Mouse (Mus musculus): ENCODE measurements at regions not wholly inside any gene's neighbourhood (a gene's known extent, or its start where the extent isn't known, plus 50 kb on each side); places are given as distances from the start of the nearest gene placed in this dataset.
"Not testable (repeated sequence)": the region's sequence is repeated elsewhere in the genome, so short reads cannot be mapped to it uniquely, and the experiment has no call there.

DNA sequence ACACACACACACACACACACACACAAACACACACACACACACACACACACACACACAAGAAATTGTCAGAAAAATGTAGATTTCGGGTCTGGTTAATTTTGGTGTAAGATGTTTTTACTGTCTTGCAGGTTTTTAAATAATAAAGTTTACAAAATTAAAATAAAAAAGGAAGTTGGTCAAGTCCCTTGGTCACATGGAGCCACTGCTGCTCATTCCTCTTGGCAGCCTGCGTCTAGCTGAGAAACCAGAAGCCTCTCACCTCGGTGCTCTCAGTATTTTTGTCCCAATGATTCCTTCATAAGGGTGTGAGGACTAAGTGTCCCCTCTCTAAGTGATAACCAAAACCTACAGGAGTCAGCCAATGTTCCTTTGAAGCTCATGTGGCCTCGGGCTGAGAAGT is 76.8 kb upstream of the Smg1 start:
- no peak for DNase-seq (ENCODE audit: low spot score)

- DNase-seq (ENCODE audit: low spot score): no peak
Observed at GRCm38 (mm10) chr7:118318432-118319135, 75.1 kb upstream of the Smg1 start.

DNA sequence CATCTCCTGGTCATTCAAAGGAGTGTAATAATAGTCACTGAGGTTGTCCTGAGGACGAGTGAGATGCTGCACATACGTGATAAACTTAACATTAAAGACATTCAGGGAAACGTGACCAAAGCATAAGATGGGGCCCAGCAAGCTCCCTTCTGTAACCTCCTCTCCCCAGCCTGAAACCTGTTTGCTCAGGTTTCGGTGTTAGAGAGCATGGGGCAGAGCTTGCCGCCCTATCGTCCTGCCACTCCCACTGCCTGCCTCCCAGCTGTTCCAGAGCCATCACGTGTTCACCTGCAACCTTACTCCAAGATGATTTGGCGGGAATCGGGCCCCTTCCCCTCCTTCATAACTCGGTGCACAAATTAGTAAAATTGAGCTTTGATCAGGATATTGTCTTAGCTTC is 71.4 kb upstream of the Smg1 start:
- not testable (repeated sequence) for DNase-seq (ENCODE audit: low spot score)

GRCm38 (mm10) chr7:118314228-118314658 is 70.8 kb upstream of the Smg1 start:
- DNase-seq (ENCODE audit: low spot score): no peak

GRCm38 (mm10) chr7:118313818-118314217 is 70.3 kb upstream of the Smg1 start:
- DNase-seq (ENCODE audit: low spot score): no peak

GRCm38 (mm10) chr7:118309733-118310132 is 66.3 kb upstream of the Smg1 start:
- no peak for DNase-seq (ENCODE audit: low spot score)

DNA sequence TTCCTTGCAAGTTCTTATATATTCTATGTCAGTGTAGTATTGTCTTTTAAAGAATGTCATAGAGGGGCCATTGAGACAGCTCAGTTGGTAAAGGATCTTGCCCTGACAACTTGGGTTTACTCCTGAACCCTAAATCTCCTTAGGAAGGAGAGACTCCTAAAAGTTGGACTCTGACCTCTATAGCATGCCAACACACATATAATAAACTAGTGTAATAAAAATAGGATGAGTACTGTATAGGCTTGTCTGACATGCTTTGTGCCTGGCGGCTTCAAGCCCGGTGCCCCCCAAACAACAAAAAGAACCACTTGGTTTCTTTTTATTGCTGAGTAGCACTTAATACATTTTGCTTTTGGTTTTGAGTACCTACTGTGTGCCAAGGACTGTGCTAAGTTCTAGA is 65.4 kb upstream of the Smg1 start:
- DNase-seq (ENCODE audit: low spot score): no peak

DNA sequence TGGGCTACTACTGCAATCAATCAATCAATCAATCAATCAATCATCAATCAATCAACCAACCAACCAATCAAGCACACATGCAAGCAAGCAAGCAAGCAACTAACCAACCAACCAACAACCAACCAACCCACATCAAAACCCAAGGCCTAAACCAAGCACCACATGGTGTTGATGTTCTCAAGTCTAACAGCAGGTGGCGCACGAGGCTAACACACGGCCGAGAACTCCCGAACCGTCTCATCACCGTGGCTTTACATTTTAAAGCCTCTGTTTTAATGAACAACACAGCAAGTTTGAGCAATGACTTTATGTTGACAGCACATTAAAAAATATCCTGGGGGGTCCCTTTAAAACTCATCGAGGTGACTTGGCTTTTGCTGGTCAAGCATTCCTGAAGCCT is 61.3 kb upstream of the Smg1 start:
- peak; percentile 94 for DNase-seq (ENCODE audit: low spot score)

- DNase-seq (ENCODE audit: low spot score): no peak
Observed at GRCm38 (mm10) chr7:118304338-118304737, 60.9 kb upstream of the Smg1 start.

DNA sequence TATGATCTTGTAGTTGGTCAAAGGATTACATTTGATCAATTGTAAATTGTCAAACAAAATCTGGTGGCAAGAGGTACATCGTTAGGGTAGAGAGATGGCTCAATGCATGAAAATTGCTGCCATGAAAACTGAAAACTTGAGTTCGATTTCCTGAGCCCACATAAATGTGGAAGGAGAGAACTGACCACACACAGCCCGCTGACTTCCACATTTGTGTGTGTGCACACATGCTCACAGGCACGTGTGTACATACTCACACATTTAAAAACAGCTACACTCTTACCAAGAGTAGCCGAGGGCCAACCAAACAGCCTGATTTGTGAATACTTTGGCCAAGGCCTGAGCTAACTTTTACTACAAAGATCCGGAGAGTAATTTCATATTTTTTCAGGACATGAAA is 60.5 kb upstream of the Smg1 start:
- no peak for DNase-seq (ENCODE audit: low spot score)

- peak; percentile 58 for DNase-seq (ENCODE audit: low spot score)
Observed at GRCm38 (mm10) chr7:118300678-118301342, 57.3 kb upstream of the Smg1 start.

DNA sequence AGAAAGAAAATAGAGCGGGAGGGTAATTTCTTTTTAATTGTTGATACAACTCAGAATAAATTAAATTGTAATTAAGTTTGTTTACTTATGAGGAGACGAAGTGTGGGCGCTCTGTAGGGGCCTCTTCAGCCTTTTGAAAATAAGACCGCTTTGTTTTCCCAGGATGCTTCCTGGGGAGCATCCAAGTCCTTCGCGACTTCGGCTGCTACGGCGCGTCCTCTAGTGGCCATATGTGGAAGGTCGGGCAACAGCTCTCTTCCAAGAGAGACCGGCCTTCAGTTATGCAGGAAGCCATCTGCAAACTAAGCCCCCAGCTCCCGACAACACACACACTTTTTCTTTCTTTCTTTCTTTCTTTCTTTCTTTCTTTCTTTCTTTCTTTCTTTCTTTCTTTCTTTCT is 54.1 kb upstream of the Smg1 start:
- DNase-seq (ENCODE audit: low spot score): peak; percentile 92

GRCm38 (mm10) chr7:118296856-118297518 is 53.5 kb upstream of the Smg1 start:
- peak; percentile 14 for DNase-seq (ENCODE audit: low spot score)

- DNase-seq (ENCODE audit: low spot score): no peak
Observed at GRCm38 (mm10) chr7:118295855-118296254, 52.4 kb upstream of the Smg1 start.

GRCm38 (mm10) chr7:118295275-118295674 is 51.8 kb upstream of the Smg1 start:
- no peak for DNase-seq (ENCODE audit: low spot score)

DNA sequence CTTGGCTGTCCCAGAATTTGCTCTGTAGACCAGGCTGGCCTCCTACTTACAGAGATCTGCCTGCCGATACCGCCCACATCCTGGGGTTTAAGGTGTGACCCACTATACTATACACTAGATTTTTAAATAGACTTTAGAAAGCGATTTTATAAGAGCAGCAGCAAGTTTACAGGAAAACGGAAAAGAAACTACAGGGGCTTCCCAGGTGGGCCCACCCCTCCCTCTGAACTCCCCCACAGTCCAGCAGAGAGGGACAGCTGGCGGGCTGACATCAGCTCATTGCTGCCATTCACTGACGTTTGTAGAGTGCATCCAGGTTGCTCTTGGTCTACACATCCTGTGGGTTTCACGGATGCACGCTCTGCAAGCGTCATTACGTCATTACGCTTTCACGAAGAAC is 51.2 kb upstream of the Smg1 start:
- no peak for DNase-seq (ENCODE audit: low spot score)

All from embryo, embryonic 10.5 days (tissue).